Mouse (Mus musculus) cerebellum, adult 2 months (tissue): ENCODE data around the gene Pdss2.

Source experiments
- CTCF ChIP-seq: fragments of 200-500 bp; IDR thresholded peaks from 2 replicates; pipeline ENCODE4 v1.5.1; 2011; ENCODE audit warnings: low read depth, mild to moderate bottlenecking, control low read depth, low read length, moderate library complexity, borderline replicate concordance; ENCODE audit not compliant: insufficient read depth
- POLR2A ChIP-seq: fragments of 200-500 bp; IDR thresholded peaks from 2 replicates; pipeline ENCODE4 v1.6.1; 2011; ENCODE audit warnings: low read length, control low read depth, borderline replicate concordance; ENCODE audit not compliant: insufficient read depth

DNA sequence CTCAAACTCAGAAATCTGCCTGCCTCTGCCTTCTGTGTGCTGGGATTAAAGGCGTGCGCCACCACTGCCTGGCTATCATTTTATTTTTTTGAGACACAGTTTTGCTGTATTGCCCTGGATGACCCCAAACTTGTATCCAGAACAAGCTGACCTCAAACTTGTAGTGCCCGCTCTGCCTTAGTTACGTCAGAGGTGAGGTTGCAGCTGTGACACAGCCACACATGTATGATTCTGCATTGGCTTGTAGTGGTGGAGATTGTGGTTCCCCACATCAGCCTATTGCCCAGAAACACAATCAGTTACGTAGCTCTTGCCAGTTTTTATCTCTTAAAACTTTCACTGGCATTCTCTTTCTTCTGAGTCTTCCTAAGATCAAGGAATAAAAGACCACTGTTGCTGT is 108.5 kb downstream of the Pdss2 start:
- TF ChIP-seq CTCF (no peak), POLR2A (no peak)
